Mouse (Mus musculus) myocyte (in vitro differentiated cells): ENCODE measurements around the gene Nepro.

Experiments used
- E2F4 ChIP-seq: IDR thresholded peaks from one replicate; pipeline ENCODE4 v1.6.1; 2011; ENCODE audit warnings: mild to moderate bottlenecking, control low read depth, moderate library complexity; ENCODE audit not compliant: insufficient read depth
- MAX ChIP-seq: IDR thresholded peaks from one replicate; pipeline ENCODE4 v1.6.1; 2011; ENCODE audit warnings: low read depth, mild to moderate bottlenecking, control low read depth
- POLR2A ChIP-seq: IDR thresholded peaks from one replicate; pipeline ENCODE4 v1.6.1; 2011; ENCODE audit warnings: low read depth, mild to moderate bottlenecking, control low read depth, moderate library complexity; ENCODE audit not compliant: insufficient read length
- REST ChIP-seq: IDR thresholded peaks from one replicate; pipeline ENCODE4 v1.6.1; 2011; ENCODE audit warnings: mild to moderate bottlenecking, control low read depth, moderate library complexity; ENCODE audit not compliant: insufficient read depth, insufficient read length
- SRF ChIP-seq: IDR thresholded peaks from one replicate; pipeline ENCODE4 v1.6.1; 2011; ENCODE audit warnings: low read depth; ENCODE audit not compliant: control insufficient read depth, insufficient read length

DNA sequence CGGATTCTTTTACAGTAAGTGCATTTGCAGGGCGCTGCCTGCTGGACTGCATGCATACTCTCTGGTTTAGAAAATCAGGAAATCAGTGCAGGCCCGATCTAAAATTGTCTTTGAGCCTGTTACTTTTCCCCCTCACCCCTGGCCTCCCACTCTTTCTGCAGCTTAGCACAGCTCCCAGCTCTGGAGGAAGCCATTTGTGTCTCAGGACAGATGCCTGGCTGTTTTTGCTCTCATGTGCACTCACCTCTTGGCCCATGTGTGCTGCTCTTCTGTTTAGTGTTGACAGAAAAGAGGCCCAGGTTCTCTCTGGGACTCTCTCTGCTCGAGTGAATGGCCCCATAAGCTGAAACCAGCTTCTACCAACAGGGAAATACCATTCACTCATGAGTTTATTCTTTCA is 20.6 kb upstream of the Nepro start:
- TF ChIP-seq SRF, result no peak
- TF ChIP-seq POLR2A, result no peak
- no peak for TF ChIP-seq E2F4
- no peak for TF ChIP-seq MAX
- no peak for TF ChIP-seq REST
